Mouse (Mus musculus): ENCODE data around the gene Kif1bp. TPM values are rescaled to one million over a fixed set of nuclear protein-coding genes. Genes with fewer than 3 reads are reported as not detected.
A peak's percentile ranks its signal among the peaks of the same experiment; 100 is the strongest.

Gene Kif1bp
- polyA plus RNA-seq, 1 experiment from 2014 or later = 20.0 TPM

DNA sequence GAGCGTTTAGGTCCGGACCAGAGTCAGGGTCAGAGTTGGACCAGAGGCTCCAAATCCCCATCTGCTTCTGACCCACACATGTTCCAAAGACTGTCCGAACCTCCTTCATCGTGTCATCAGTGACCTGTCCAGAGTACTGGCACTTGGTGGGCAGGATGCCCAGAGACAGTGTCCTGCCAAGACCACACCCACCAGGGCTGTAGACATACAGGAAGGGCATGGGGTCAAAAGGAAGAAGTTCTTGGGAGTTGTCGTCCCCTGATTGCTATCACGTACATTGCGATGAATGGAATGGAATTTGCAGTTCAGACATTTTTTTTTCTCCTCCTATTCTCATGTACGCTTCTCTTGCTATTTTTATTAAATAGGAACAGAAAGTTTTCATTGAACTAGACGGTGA lies 48.1 kb downstream of the Kif1bp start:
- no peaks in the 10 kb centered on the region for H3K36me3 ChIP-seq
- H3K27me3 ChIP-seq (replicated peaks) = no peaks in the 10 kb centered on the region
- no peak overlapping the region for H3K27ac ChIP-seq
- ATAC-seq = no peak
- WGBS (ENCODE audit: insufficient replicate concordance) = 58% methylated on average over 9 of the region's 9 CpGs
- H3K4me2 ChIP-seq = no peak overlapping the region
- H3K9me3 ChIP-seq (replicated peaks) = no peaks in the 10 kb centered on the region
- H3K4me1 ChIP-seq = no peaks in the 10 kb centered on the region
- H3K4me3 ChIP-seq = no peak overlapping the region
- no peak overlapping the region for H3K9ac ChIP-seq

DNA sequence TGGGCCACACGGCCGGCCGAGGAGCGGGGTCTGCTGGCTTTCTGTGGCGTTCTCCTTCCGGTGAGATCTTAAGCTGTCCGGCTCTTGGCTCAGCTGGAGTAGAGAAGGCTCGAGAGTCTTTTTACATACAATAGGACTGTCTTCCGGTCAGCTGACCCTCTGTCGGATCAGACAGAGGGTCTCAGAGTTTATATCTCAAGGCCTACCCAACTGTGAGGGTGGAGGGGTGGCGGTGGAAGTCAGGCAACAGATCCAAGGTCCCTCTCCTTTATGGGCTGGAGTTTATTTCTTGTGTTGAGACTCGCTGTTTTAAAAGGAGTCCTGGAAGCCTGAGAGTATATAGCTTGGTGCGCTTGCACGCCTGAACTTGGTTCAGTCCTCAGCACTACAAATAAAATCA lies 50.9 kb downstream of the Kif1bp start, which contains the start of gene Srgn:
TSS of gene Srgn (minus strand) at position 101 of the 400 bp plus-strand sequence.
- 80% methylated on average over 14 of the region's 14 CpGs for WGBS (ENCODE audit: insufficient replicate concordance)
- no peak within 1 kb of the TSS for H3K4me2 ChIP-seq
- H3K36me3 ChIP-seq = no peaks in the 10 kb centered on the region
- ATAC-seq = no peak
- H3K4me1 ChIP-seq = peaks cover 9% of the 10 kb centered on the region
- H3K9ac ChIP-seq = no peak within 1 kb of the TSS
- H3K27me3 ChIP-seq (replicated peaks) = no peaks in the 10 kb centered on the region
- no peak within 1 kb of the TSS for H3K4me3 ChIP-seq
- no peak within 1 kb of the TSS for H3K27ac ChIP-seq
- no peaks in the 10 kb centered on the region for H3K9me3 ChIP-seq (replicated peaks)

DNA sequence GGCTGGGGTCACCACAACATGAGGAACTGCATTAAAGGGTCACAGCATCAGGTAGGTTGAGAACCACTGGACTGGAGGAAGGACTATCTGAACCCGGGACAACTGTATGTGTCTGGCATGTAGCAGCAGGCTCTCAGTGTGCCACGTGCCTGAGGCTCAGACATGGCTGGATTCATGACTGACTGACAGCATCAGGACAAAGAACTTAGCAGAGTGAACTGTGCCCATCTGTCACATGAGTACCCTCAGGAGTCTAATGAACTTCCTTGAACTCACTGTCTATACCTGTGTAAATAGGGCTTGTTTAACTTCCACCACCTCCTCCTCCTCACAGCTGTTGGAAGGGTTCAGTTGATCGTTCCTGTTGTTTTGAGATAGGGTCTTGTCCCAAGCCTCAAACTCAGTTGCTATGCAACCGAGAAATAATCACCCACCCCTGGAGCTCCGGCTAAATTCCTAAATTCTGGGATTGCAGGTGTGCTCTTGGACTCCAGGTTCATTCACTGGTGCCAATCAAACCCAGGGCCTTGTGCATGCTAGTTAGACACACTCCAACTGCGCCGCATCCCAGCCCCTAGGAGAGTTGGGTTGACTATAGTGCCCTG lies 55.8 kb downstream of the Kif1bp start:
- Histone ChIP-seq H3K27ac (no peak overlapping the region; the same call in 1 of the 2 replicates), H3K36me3 (no peaks in the 10 kb centered on the region), H3K27me3 (replicated peaks) (no peaks in the 10 kb centered on the region), H3K9me3 (replicated peaks) (no peaks in the 10 kb centered on the region), H3K4me2 (no peak overlapping the region), H3K9ac (no peak overlapping the region), H3K4me1 (peaks cover 43% of the 10 kb centered on the region), H3K4me3 (no peak overlapping the region)
- no peak for ATAC-seq
- WGBS (ENCODE audit: insufficient replicate concordance) = 64% methylated on average over 7 of the region's 7 CpGs

DNA sequence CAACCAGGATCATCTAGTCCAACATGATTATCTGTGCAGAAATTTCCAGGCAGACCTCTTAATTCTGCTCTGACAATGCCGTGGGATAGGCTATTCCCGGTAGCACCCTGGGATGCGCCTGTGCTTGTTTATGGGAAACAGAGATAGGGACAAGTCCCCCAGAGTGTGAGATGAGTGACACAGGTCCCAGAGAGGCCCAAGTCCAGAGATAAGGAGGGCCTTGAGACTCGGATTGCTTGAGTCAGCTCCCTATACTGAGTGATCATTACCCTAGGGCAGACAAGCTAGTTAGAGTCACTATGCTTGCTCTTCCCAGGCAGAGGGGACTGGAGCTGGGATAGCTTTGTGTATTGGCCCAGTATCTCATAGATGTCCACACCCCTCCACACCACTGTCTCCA lies 56.5 kb downstream of the Kif1bp start:
- Histone ChIP-seq H3K27me3 (replicated peaks) (no peaks in the 10 kb centered on the region), H3K4me2 (peak overlapping the region; percentile 37), H3K4me3 (no peak overlapping the region), H3K4me1 (peaks cover 50% of the 10 kb centered on the region), H3K9ac (peak overlapping the region; percentile 29; the same call in 1 of the 2 replicates), H3K9me3 (replicated peaks) (no peaks in the 10 kb centered on the region), H3K27ac (peak overlapping the region; percentile 67), H3K36me3 (no peaks in the 10 kb centered on the region)
- ATAC-seq = peak; percentile 82
- 11% methylated on average over 4 of the region's 4 CpGs for WGBS (ENCODE audit: insufficient replicate concordance)

DNA sequence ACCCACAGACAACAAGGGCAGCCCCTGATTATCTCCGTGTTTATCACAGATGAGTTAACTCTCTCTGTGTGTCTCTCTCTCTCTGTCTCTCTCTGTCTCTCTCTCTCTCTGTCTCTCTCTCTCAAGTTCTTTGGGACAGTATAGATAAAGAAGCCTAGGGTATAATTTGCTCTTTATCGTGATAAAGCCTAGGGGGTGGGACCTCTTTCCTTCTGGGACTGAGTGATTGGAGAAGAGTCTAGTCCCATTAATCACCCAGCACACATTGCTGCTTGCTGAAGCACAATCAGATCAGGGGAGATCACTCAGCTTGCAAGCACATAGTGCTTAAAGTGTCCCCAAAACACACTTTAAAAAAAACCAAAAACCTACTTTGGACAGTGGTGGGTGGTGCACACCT lies 57.3 kb downstream of the Kif1bp start:
- Histone ChIP-seq H3K9ac (no peak overlapping the region), H3K27ac (peak overlapping the region; percentile 67)
- ATAC-seq = peak; percentile 86

DNA sequence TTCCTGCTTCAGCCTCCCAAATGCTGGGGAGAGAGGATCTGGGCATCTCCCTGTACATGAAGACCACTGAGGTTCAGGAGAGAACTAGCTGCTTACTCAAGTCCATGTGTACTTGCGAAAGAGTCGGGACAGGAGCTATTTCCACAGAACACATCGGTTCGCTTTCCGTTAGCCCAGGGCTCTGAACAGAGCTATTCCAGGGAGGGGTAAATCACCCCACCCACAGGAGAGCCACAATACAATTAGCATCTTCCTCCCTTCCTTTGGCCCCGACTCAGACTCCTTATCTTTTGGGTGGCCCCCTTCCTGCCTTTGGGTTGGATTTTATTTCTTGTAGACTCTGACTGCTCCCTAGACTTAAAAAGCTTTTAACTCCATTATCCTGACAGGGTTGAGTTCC lies 60.7 kb downstream of the Kif1bp start:
- no peak overlapping the region for H3K27ac ChIP-seq
- H3K36me3 ChIP-seq = no peaks in the 10 kb centered on the region
- peaks cover 44% of the 10 kb centered on the region for H3K4me1 ChIP-seq
- no peak overlapping the region for H3K4me3 ChIP-seq
- WGBS (ENCODE audit: insufficient replicate concordance) = 53% methylated on average over 6 of the region's 6 CpGs
- no peaks in the 10 kb centered on the region for H3K9me3 ChIP-seq (replicated peaks)
- no peak overlapping the region for H3K4me2 ChIP-seq
- no peak for ATAC-seq
- no peaks in the 10 kb centered on the region for H3K27me3 ChIP-seq (replicated peaks)
- no peak overlapping the region for H3K9ac ChIP-seq

More for the DNA sequence above, 57.3 kb downstream of the Kif1bp start:
- H3K9me3 ChIP-seq (replicated peaks) = no peaks in the 10 kb centered on the region
- no peak overlapping the region for H3K4me3 ChIP-seq
- H3K4me1 ChIP-seq = peaks cover 51% of the 10 kb centered on the region
- no peaks in the 10 kb centered on the region for H3K27me3 ChIP-seq (replicated peaks)
- H3K36me3 ChIP-seq = no peaks in the 10 kb centered on the region
- H3K4me2 ChIP-seq = peak overlapping the region; percentile 37
- WGBS (ENCODE audit: insufficient replicate concordance) = 16% methylated on average over 2 of the region's 2 CpGs

DNA sequence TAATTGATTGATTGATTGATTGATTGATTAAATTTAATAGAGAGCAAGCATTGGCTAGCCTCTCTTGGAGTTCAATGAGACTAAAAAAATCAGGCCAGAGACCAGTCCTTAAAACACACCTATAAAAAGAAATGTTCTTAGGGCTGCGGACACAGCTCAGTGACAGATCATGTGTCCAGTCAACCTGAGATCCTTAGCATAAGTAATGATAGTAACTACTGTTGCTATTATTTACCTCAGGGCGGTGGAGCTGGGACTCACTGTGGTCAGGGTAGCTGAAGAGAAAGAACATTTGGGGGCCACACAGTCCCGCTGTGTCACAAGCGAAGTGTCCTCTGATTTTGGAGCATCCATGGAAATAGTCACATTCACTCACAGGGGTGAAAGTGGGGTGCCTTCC lies 65.4 kb downstream of the Kif1bp start:
- WGBS (ENCODE audit: insufficient replicate concordance) = 83% methylated on average over 4 of the region's 4 CpGs
- Histone ChIP-seq H3K36me3 (no peaks in the 10 kb centered on the region), H3K9ac (no peak overlapping the region), H3K27ac (no peak overlapping the region), H3K27me3 (replicated peaks) (peaks cover 4% of the 10 kb centered on the region; the same call in 1 of the 2 replicates), H3K4me1 (peaks cover 35% of the 10 kb centered on the region), H3K4me3 (no peak overlapping the region), H3K9me3 (replicated peaks) (no peaks in the 10 kb centered on the region), H3K4me2 (no peak overlapping the region)
- ATAC-seq = no peak

DNA sequence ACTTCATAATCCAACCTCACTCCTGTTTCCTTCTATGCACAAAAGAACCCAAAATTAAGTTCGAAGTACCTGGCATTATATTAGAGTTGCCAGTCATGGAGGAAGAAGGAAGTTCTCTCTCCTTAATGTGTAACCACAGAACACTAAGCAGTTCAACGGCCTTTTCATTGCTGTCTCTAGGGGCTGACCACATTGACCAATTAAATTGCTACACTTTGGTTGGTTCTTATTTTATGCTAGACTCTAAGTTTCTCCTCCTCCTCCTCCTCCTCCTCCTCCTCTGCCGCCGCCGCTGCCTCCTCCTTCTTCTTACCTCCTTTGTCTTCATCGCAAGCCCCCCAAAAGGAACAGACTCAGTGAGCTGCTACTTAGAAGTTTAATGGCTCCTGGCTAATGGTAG lies 66.7 kb downstream of the Kif1bp start:
- H3K9ac ChIP-seq = no peak overlapping the region
- 24% methylated on average over 6 of the region's 6 CpGs for WGBS (ENCODE audit: insufficient replicate concordance)
- no peak for ATAC-seq

DNA sequence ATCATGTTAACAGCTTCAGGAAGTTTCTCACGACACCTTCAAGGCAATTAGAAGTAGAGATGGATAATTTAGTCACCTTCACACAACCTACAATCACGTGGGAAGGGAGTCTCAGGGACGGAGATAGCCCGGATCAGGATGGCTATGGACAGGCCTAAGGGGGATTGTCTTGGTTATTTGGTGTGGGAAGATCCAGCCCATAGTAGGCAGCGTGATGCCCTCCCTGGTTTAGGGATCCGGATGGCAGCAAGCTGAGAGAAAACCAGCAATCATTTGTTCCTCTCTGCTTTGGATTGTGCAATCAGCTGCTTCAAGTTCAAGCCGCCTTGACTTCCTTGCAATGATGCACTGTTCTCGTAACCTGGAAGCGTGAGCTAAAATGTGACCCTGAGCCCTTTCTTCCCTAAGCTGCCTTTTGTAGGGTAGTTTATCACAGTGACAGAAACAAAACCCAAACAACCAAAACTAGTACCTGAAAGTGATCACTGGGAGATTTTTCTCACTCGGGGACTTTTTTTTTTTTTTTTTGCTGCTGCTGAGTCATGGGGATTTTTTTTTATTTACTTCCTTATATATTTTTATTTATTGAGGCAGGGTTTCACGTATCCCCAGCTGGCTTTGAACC lies 69.1 kb downstream of the Kif1bp start:
- Histone ChIP-seq H3K27ac (no peak overlapping the region), H3K36me3 (no peaks in the 10 kb centered on the region), H3K4me2 (peak overlapping the region; percentile 78), H3K9me3 (replicated peaks) (no peaks in the 10 kb centered on the region), H3K4me1 (peaks cover 54% of the 10 kb centered on the region), H3K4me3 (no peak overlapping the region), H3K27me3 (replicated peaks) (peaks cover 4% of the 10 kb centered on the region; the same call in 1 of the 2 replicates), H3K9ac (0 out of 2 replicates have a peak overlapping the region, but pooled peaks have one; percentile 67)
- 34% methylated on average over 11 of the region's 11 CpGs for WGBS (ENCODE audit: insufficient replicate concordance)
- no peak for ATAC-seq

More for the DNA sequence above, 66.7 kb downstream of the Kif1bp start:
- no peak overlapping the region for H3K27ac ChIP-seq
- no peak overlapping the region for H3K4me3 ChIP-seq
- H3K27me3 ChIP-seq (replicated peaks) = peaks cover 4% of the 10 kb centered on the region; the same call in 1 of the 2 replicates
- H3K36me3 ChIP-seq = no peaks in the 10 kb centered on the region
- no peaks in the 10 kb centered on the region for H3K9me3 ChIP-seq (replicated peaks)
- peaks cover 33% of the 10 kb centered on the region for H3K4me1 ChIP-seq
- H3K4me2 ChIP-seq = no peak overlapping the region

DNA sequence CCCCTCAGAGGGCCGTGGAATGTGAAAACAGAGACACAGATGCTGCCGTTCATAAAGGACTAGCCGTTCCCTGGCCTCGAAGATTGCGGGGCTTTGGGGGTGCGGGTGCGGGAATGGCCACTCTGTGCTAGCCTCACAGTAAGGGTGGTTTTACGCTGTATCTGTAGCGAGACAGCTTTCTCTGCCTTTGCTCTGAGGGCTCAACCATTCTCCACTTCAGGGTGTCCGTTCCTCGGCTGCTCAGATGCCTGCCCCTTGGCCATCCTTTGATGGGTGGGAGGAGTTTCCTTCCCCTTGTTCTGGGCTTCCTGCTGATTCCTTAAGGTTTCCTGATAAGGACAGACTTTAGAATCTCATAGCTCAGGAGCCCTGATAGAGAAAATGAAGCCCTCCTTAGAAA lies 69.8 kb downstream of the Kif1bp start:
- H3K36me3 ChIP-seq = no peaks in the 10 kb centered on the region
- H3K27ac ChIP-seq = peak overlapping the region; percentile 64; the same call in 1 of the 2 replicates
- peak overlapping the region; percentile 67 for H3K9ac ChIP-seq
- peaks cover 4% of the 10 kb centered on the region; the same call in 1 of the 2 replicates for H3K27me3 ChIP-seq (replicated peaks)
- WGBS (ENCODE audit: insufficient replicate concordance) = under 1% methylated on average over 11 of the region's 11 CpGs
- H3K4me1 ChIP-seq = peaks cover 61% of the 10 kb centered on the region
- peak overlapping the region; percentile 78 for H3K4me2 ChIP-seq
- H3K9me3 ChIP-seq (replicated peaks) = no peaks in the 10 kb centered on the region
- no peak for ATAC-seq
- H3K4me3 ChIP-seq = peak overlapping the region; percentile 48

DNA sequence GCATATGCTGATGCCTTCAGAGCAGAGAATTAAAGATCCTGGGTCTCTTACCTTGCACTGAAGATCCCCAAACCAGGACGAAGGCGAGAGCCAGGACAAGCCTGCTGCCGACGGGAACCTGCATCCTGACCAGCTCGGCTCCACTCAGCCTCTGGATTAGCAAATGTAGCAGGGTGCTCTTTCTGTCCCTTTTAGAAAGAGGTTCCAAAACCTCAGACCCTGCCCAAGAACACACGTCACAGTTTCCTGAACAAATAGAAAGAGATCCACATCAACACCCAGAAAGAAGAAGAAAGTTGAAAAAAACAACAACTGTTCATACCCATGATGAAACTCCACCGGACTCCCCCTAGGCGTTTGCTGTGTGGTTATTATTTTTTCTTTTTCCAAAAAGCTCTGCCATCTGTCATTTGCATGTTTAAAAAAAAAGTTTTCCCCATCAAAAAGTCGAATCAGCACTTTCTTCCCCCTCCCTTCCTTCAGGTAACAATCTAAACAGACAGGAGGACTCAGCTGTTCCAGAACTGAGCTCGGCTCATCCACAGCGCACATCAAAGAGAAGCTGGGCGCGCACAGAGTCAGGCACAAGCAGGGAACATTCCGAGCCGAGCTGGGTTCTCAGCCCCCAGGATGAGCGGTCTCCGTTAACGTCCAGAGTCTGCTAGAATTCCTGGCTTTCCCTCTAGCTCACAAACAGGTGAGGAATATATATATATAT lies 70.5 kb downstream of the Kif1bp start:
- Histone ChIP-seq H3K9ac (peak overlapping the region; percentile 67), H3K27ac (peak overlapping the region; percentile 64), H3K9me3 (replicated peaks) (no peaks in the 10 kb centered on the region), H3K4me3 (peak overlapping the region; percentile 48), H3K27me3 (replicated peaks) (peaks cover 4% of the 10 kb centered on the region; the same call in 1 of the 2 replicates), H3K4me2 (peak overlapping the region; percentile 78), H3K36me3 (no peaks in the 10 kb centered on the region), H3K4me1 (peaks cover 68% of the 10 kb centered on the region)
- ATAC-seq = peak; percentile 43; the same call in 1 of the 2 replicates
- WGBS (ENCODE audit: insufficient replicate concordance) = 4% methylated on average over 18 of the region's 18 CpGs

DNA sequence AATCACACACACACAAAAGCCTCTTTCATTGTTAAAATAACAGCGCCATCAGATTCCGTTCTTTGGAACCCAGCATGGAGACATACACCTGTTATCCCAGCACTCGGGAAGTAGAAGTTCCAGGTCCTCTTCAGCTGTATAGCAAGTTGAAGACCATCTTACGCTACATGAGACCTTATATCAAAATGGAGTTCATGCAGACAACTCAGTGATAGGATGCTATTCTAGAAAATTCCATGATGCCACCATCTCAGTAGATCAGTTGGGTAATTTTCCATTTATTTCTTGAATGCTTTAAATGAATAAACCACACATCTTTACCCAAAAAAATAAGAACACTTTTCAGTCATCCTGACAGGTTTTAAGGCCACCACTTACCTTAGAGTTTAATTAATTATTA lies 71.2 kb downstream of the Kif1bp start:
- Histone ChIP-seq H3K4me3 (peak overlapping the region; percentile 48), H3K9me3 (replicated peaks) (no peaks in the 10 kb centered on the region), H3K4me2 (peak overlapping the region; percentile 78), H3K27ac (peak overlapping the region; percentile 64; the same call in 1 of the 2 replicates), H3K27me3 (replicated peaks) (peaks cover 4% of the 10 kb centered on the region; the same call in 1 of the 2 replicates), H3K4me1 (peaks cover 75% of the 10 kb centered on the region), H3K9ac (peak overlapping the region; percentile 67), H3K36me3 (no peaks in the 10 kb centered on the region)
- WGBS (ENCODE audit: insufficient replicate concordance) = 76% methylated on average over 4 of the region's 4 CpGs
- no peak for ATAC-seq

Data from liver, embryonic 12.5 days (tissue).